Mouse (Mus musculus): ENCODE data around the gene Kif22.

GRCm38 (mm10) chr7:127031244-127031643 lies 11.0 kb downstream of the Kif22 start:
- TF ChIP-seq MYC (IDR thresholded peaks at IDR 0.05; ENCODE audit: low read depth, low read length) (no peak), UBTF (IDR thresholded peaks at IDR 0.05; ENCODE audit: borderline replicate concordance, insufficient read depth, low read depth, low read length) (no peak), RCOR1 (IDR thresholded peaks at IDR 0.05; ENCODE audit: low read depth, low read length) (no peak), ZNF384 (IDR thresholded peaks at IDR 0.05; ENCODE audit: low read depth, low read length) (no peak), CTCF (IDR thresholded peaks at IDR 0.05 in 2 of 3, conservative IDR thresholded peaks at IDR 0.05 in 1 of 3; ENCODE audit: control insufficient read depth in 1 of 3, insufficient read depth in 1 of 3, low read depth in 2 of 3, low read length in 3 of 3, poor library complexity in 1 of 3, severe bottlenecking in 1 of 3) (no peak), KAT2A (conservative IDR thresholded peaks at IDR 0.05; ENCODE audit: low read depth, low read length) (no peak), POLR2A (IDR thresholded peaks at IDR 0.05; ENCODE audit: control insufficient read depth in 1 of 2, insufficient read depth in 1 of 2, low read depth in 1 of 2, low read length in 2 of 2, poor library complexity in 1 of 2) (no peak), POLR2AphosphoS2 (IDR thresholded peaks at IDR 0.05; ENCODE audit: low read length) (no peak), NRF1 (IDR thresholded peaks at IDR 0.05; ENCODE audit: insufficient read depth, low read depth, low read length, poor library complexity, severe bottlenecking) (no peak), TAL1 (IDR thresholded peaks at IDR 0.05; ENCODE audit: low read length) (no peak), MAZ (IDR thresholded peaks at IDR 0.05; ENCODE audit: low read depth, low read length) (no peak)
